Mouse (Mus musculus) liver, embryonic 14.5 days (tissue): ENCODE measurements around the gene Brd3.

Experiments used
- CTCF ChIP-seq: IDR thresholded peaks from 2 replicates; pipeline ENCODE4 v1.5.1; 2016; ENCODE audit warnings: antibody characterized with exemption, low read depth, control low read depth
- EP300 ChIP-seq: IDR thresholded peaks from 2 replicates; pipeline ENCODE4 v1.6.1; 2016; ENCODE audit warnings: antibody characterized with exemption, low read depth

- TF ChIP-seq EP300 (no peak), CTCF (no peak)
Observed at GRCm38 (mm10) chr2:27547326-27547725, 39.9 kb upstream of the Brd3 start.
